Mouse (Mus musculus) CD4-positive, CD25-positive, alpha-beta regulatory T cell, adult 2 months (primary cell): ENCODE measurements around the gene Zfp385a.

Experiments used
- DNase-seq: peaks from one replicate; pipeline ENCODE4 v3.0.0-alpha.2; 2012; ENCODE audit warnings: low read depth, low spot score

Zfp385a gene

GRCm38 (mm10) chr15:103308056-103308875 lies 31.6 kb downstream of the Zfp385a start:
- no peak for DNase-seq

- peak; percentile 94 for DNase-seq
These were observed 32.8 kb downstream of the Zfp385a start for GRCm38 (mm10) chr15:103307125-103307524.

- no peak for DNase-seq
These were observed 33.9 kb downstream of the Zfp385a start for GRCm38 (mm10) chr15:103305792-103306645.

- peak; percentile 91 for DNase-seq
These were observed 34.7 kb downstream of the Zfp385a start for GRCm38 (mm10) chr15:103305070-103305678.

- DNase-seq = peak; percentile 25
These were observed 35.3 kb downstream of the Zfp385a start for GRCm38 (mm10) chr15:103304616-103304969.

- no peak for DNase-seq
These were observed 35.8 kb downstream of the Zfp385a start for GRCm38 (mm10) chr15:103303916-103304615.

- no peak for DNase-seq
These were observed 37.4 kb downstream of the Zfp385a start for GRCm38 (mm10) chr15:103302341-103303021.

GRCm38 (mm10) chr15:103301547-103302340 lies 38.1 kb downstream of the Zfp385a start:
- DNase-seq = no peak

- no peak for DNase-seq
These were observed 38.8 kb downstream of the Zfp385a start for GRCm38 (mm10) chr15:103301046-103301445.

GRCm38 (mm10) chr15:103300560-103300959 lies 39.3 kb downstream of the Zfp385a start:
- no peak for DNase-seq

- no peak for DNase-seq
These were observed 39.8 kb downstream of the Zfp385a start for GRCm38 (mm10) chr15:103300067-103300471.

- no peak for DNase-seq
These were observed 40.2 kb downstream of the Zfp385a start for GRCm38 (mm10) chr15:103299644-103300043.

- no peak for DNase-seq
These were observed 40.9 kb downstream of the Zfp385a start for GRCm38 (mm10) chr15:103298861-103299616.

GRCm38 (mm10) chr15:103298026-103298425 lies 41.9 kb downstream of the Zfp385a start:
- DNase-seq = no peak

GRCm38 (mm10) chr15:103297313-103297712 lies 42.6 kb downstream of the Zfp385a start:
- DNase-seq = no peak

- DNase-seq = no peak
These were observed 44.0 kb downstream of the Zfp385a start for GRCm38 (mm10) chr15:103295851-103296250.

- no peak for DNase-seq
These were observed 45.2 kb downstream of the Zfp385a start for GRCm38 (mm10) chr15:103294649-103295048.

- no peak for DNase-seq
These were observed 46.5 kb downstream of the Zfp385a start for GRCm38 (mm10) chr15:103293375-103293774.

GRCm38 (mm10) chr15:103292673-103293345 lies 47.1 kb downstream of the Zfp385a start:
- DNase-seq = no peak
